Mouse (Mus musculus): ENCODE data around the gene Atn1. TPM values are rescaled to one million over a fixed set of nuclear protein-coding genes. Genes with fewer than 3 reads are reported as not detected.

The Atn1 gene
- polyA plus RNA-seq, 1 experiment from 2014 or later = 9.6 TPM

DNA sequence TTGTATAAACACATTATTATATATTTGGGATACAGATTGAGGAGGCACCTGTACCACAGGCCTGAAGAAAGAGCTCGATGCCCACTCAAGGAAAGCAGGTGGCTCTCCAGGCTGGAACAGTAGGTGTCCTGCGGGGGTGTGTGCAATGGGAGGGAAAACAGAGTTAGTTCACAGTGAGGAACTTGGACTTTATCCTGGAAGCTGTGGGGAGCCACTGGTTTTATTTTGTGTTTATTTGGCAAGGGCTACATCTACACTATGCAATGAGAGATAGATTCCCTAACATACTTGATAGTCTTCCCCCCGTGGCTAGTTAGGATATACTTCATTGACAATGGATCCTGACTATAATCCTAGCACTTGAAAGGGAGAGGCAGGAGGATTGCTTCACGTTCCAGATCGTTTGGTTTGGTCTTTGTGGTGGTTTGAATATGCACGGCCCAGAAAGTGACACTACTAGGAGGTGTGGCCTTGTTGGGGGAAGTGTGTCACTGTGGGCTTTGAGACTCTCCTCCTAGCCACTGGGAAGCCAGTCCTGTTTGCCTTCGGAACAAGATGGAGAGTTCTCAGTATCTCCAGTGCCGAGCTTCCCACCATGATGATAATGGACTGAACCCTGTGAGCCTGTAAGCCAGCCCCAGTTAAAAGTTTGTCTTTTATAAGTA is 30.6 kb upstream of the Atn1 start:
- ATAC-seq (no peak), DNase-seq (ENCODE audit: low spot score) (no peak)
- Histone ChIP-seq H3K4me2 (replicated peaks; ENCODE audit: low read depth, low read length) (no peak overlapping the region), H3K27ac (ENCODE audit: low read length) (no peak overlapping the region), H3K27me3 (replicated peaks; ENCODE audit: insufficient read depth, low read length) (no peaks in the 10 kb centered on the region), H3K4me3 (ENCODE audit: low read depth, low read length) (no peak overlapping the region), H3K9me3 (ENCODE audit: low read length) (no peaks in the 10 kb centered on the region), H3K36me3 (ENCODE audit: insufficient read depth, low read length) (no peaks in the 10 kb centered on the region), H3K9ac (replicated peaks; ENCODE audit: low read depth) (no peak overlapping the region), H3K4me1 (ENCODE audit: insufficient read depth, low read depth, low read length) (0 out of 2 replicates have a peak, but pooled peaks cover 4% of the 10 kb centered on the region)
- WGBS = 48% methylated on average over 8 of the region's 8 CpGs
- TF ChIP-seq EP300 (IDR thresholded peaks at IDR 0.05) (no peak), CTCF (IDR thresholded peaks at IDR 0.05) (no peak)

GRCm38 (mm10) chr6:124782436-124782835 is 26.1 kb upstream of the Atn1 start:
- Histone ChIP-seq H3K4me2 (replicated peaks; ENCODE audit: low read depth, low read length) (peak overlapping the region; percentile 37; the same call in 1 of the 2 replicates), H3K36me3 (ENCODE audit: insufficient read depth, low read length) (no peaks in the 10 kb centered on the region), H3K4me1 (ENCODE audit: insufficient read depth, low read depth, low read length) (0 out of 2 replicates have a peak, but pooled peaks cover 4% of the 10 kb centered on the region), H3K9me3 (ENCODE audit: low read length) (no peaks in the 10 kb centered on the region), H3K27me3 (replicated peaks; ENCODE audit: insufficient read depth, low read length) (no peaks in the 10 kb centered on the region), H3K27ac (ENCODE audit: low read length) (no peak overlapping the region), H3K9ac (replicated peaks; ENCODE audit: low read depth) (no peak overlapping the region), H3K4me3 (ENCODE audit: low read depth, low read length) (peak overlapping the region; percentile 4; the same call in 1 of the 2 replicates)
- TF ChIP-seq CTCF (IDR thresholded peaks at IDR 0.05) (no peak), EP300 (IDR thresholded peaks at IDR 0.05) (no peak)
- DNase-seq (ENCODE audit: low spot score) (peak; percentile 39), ATAC-seq (peak; percentile 43; the same call in 1 of the 2 replicates)
- WGBS = 18% methylated on average over 6 of the region's 6 CpGs

- WGBS = 88% methylated on average over 7 of the region's 7 CpGs
- TF ChIP-seq CTCF (IDR thresholded peaks at IDR 0.05) = no peak
- TF ChIP-seq EP300 (IDR thresholded peaks at IDR 0.05) = no peak
- 0 out of 2 replicates have a peak, but pooled peaks cover 4% of the 10 kb centered on the region for H3K4me1 ChIP-seq (ENCODE audit: insufficient read depth, low read depth, low read length)
Measured at GRCm38 (mm10) chr6:124780917-124781316, 24.6 kb upstream of the Atn1 start.

DNA sequence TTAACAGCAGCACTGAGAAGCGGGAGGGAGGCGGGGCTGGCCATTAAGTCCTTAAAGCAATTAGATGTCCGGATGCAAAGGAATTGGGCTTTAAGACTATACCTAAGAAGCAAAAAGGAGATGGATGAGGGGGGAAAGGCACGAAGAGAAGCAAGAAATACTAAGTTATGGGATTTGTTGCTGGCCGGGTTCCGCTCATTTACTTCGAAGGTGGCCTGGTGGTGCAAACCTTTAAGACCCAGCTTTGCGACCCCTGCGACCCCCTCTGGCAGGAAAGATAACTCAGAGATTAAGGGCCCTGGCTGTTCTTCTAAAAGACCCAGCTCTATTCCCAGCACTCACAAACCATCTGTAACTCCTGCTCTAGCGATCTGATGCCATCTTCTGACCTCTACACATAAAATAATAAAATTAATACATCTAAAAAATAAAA is 23.7 kb upstream of the Atn1 start:
- H3K4me3 ChIP-seq (ENCODE audit: low read depth, low read length) = peak overlapping the region; percentile 19
- 0 out of 2 replicates have a peak, but pooled peaks cover 4% of the 10 kb centered on the region for H3K4me1 ChIP-seq (ENCODE audit: insufficient read depth, low read depth, low read length)
- 4% methylated on average over 10 of the region's 10 CpGs for WGBS
- peak overlapping the region; percentile 58 for H3K4me2 ChIP-seq (replicated peaks; ENCODE audit: low read depth, low read length)
- no peaks in the 10 kb centered on the region for H3K9me3 ChIP-seq (ENCODE audit: low read length)
- H3K9ac ChIP-seq (replicated peaks; ENCODE audit: low read depth) = no peak overlapping the region
- H3K36me3 ChIP-seq (ENCODE audit: insufficient read depth, low read length) = no peaks in the 10 kb centered on the region
- ATAC-seq (peak; percentile 48; the same call in 1 of the 2 replicates), DNase-seq (ENCODE audit: low spot score) (peak; percentile 76)
- no peak overlapping the region for H3K27ac ChIP-seq (ENCODE audit: low read length)
- no peak for TF ChIP-seq CTCF (IDR thresholded peaks at IDR 0.05)
- TF ChIP-seq EP300 (IDR thresholded peaks at IDR 0.05) = no peak
- H3K27me3 ChIP-seq (replicated peaks; ENCODE audit: insufficient read depth, low read length) = no peaks in the 10 kb centered on the region

More at GRCm38 (mm10) chr6:124780917-124781316, 24.6 kb upstream of the Atn1 start:
- Histone ChIP-seq H3K27ac (ENCODE audit: low read length) (no peak overlapping the region), H3K9ac (replicated peaks; ENCODE audit: low read depth) (no peak overlapping the region), H3K4me2 (replicated peaks; ENCODE audit: low read depth, low read length) (no peak overlapping the region), H3K27me3 (replicated peaks; ENCODE audit: insufficient read depth, low read length) (no peaks in the 10 kb centered on the region), H3K4me3 (ENCODE audit: low read depth, low read length) (no peak overlapping the region), H3K9me3 (ENCODE audit: low read length) (no peaks in the 10 kb centered on the region), H3K36me3 (ENCODE audit: insufficient read depth, low read length) (no peaks in the 10 kb centered on the region)
- DNase-seq (ENCODE audit: low spot score) = no peak
- no peak for ATAC-seq

GRCm38 (mm10) chr6:124779222-124779983 is 23.1 kb upstream of the Atn1 start, which contains the start of gene Lrrc23:
TSS of gene Lrrc23 (minus strand) at chr6:124779727.
- peak within 1 kb of the TSS; percentile 58 for H3K4me2 ChIP-seq (replicated peaks; ENCODE audit: low read depth, low read length)
- H3K27me3 ChIP-seq (replicated peaks; ENCODE audit: insufficient read depth, low read length) = no peaks in the 10 kb centered on the region
- no peaks in the 10 kb centered on the region for H3K36me3 ChIP-seq (ENCODE audit: insufficient read depth, low read length)
- no peak within 1 kb of the TSS for H3K27ac ChIP-seq (ENCODE audit: low read length)
- ATAC-seq (peak; percentile 65), DNase-seq (ENCODE audit: low spot score) (peak; percentile 81)
- 2% methylated on average over 23 of the region's 23 CpGs for WGBS
- H3K4me3 ChIP-seq (ENCODE audit: low read depth, low read length) = peak within 1 kb of the TSS; percentile 19
- 0 out of 2 replicates have a peak, but pooled peaks cover 4% of the 10 kb centered on the region for H3K4me1 ChIP-seq (ENCODE audit: insufficient read depth, low read depth, low read length)
- no peaks in the 10 kb centered on the region for H3K9me3 ChIP-seq (ENCODE audit: low read length)
- no peak within 1 kb of the TSS for H3K9ac ChIP-seq (replicated peaks; ENCODE audit: low read depth)
- no peak for TF ChIP-seq CTCF (IDR thresholded peaks at IDR 0.05)
- no peak for TF ChIP-seq EP300 (IDR thresholded peaks at IDR 0.05)

GRCm38 (mm10) chr6:124770511-124770910 is 14.2 kb upstream of the Atn1 start:
- H3K9me3 ChIP-seq (ENCODE audit: low read length) = no peaks in the 10 kb centered on the region
- H3K27ac ChIP-seq (ENCODE audit: low read length) = no peak overlapping the region
- no peak for TF ChIP-seq CTCF (IDR thresholded peaks at IDR 0.05)
- TF ChIP-seq EP300 (IDR thresholded peaks at IDR 0.05) = no peak
- no peak for DNase-seq (ENCODE audit: low spot score)
- H3K9ac ChIP-seq (replicated peaks; ENCODE audit: low read depth) = no peak overlapping the region
- H3K4me2 ChIP-seq (replicated peaks; ENCODE audit: low read depth, low read length) = no peak overlapping the region
- 82% methylated on average over 15 of the region's 15 CpGs for WGBS
- H3K4me3 ChIP-seq (ENCODE audit: low read depth, low read length) = no peak overlapping the region
- peaks cover 3% of the 10 kb centered on the region; the same call in 1 of the 2 replicates for H3K4me1 ChIP-seq (ENCODE audit: insufficient read depth, low read depth, low read length)
- no peaks in the 10 kb centered on the region for H3K36me3 ChIP-seq (ENCODE audit: insufficient read depth, low read length)
- H3K27me3 ChIP-seq (replicated peaks; ENCODE audit: insufficient read depth, low read length) = no peaks in the 10 kb centered on the region
- no peak for ATAC-seq
